Mouse (Mus musculus) liver, embryonic 15.5 days (tissue): Measurements from ENCODE around the gene 1810010H24Rik. TPM values are rescaled to one million over a fixed set of nuclear protein-coding genes. Genes with fewer than 3 reads are reported as not detected.

Experiments
- polyA plus RNA-seq: library from polyadenylated mRNA; unstranded; fragments of >200 nt; fragmentation: Nextera tagmentation; extraction: Ambion mirVana; gene quantifications from 2 replicates; pipeline ENCODE4 v1.2.1, GENCODE M21; 2015

1810010H24Rik gene
- polyA plus RNA-seq, 1 experiment from 2014 or later = 4.5 TPM

Other genes with a start within 250 kb of the 1810010H24Rik start
- gene Polg2, start 246.1 kb upstream of the 1810010H24Rik start, polyA plus RNA-seq = 3.8 and 4.7 TPM in 2 replicates
- gene Ddx5, start 236.5 kb upstream of the 1810010H24Rik start, polyA plus RNA-seq = 114 and 115 TPM in 2 replicates
- 7.8 and 9.1 TPM in 2 replicates for gene Cep95, start 236.4 kb upstream of the 1810010H24Rik start, polyA plus RNA-seq
- 2.7 and 3.2 TPM in 2 replicates for gene Smurf2, start 105.0 kb upstream of the 1810010H24Rik start, polyA plus RNA-seq
- gene Kpna2, start 26.1 kb upstream of the 1810010H24Rik start, polyA plus RNA-seq = 246 and 250 TPM in 2 replicates
- gene Bptf, start 106.4 kb downstream of the 1810010H24Rik start, polyA plus RNA-seq = 7.8 and 8.4 TPM in 2 replicates
- 19.4 and 24.7 TPM in 2 replicates for gene Nol11, start 163.7 kb downstream of the 1810010H24Rik start, polyA plus RNA-seq